Mouse (Mus musculus): ENCODE measurements around the gene Ciapin1. TPM values are rescaled to one million over a fixed set of nuclear protein-coding genes. Genes with fewer than 3 reads are reported as not detected.

The Ciapin1 gene
- 38.2 and 39.1 TPM in 2 replicates for polyA plus RNA-seq (2012; rRNA removed)

DNA sequence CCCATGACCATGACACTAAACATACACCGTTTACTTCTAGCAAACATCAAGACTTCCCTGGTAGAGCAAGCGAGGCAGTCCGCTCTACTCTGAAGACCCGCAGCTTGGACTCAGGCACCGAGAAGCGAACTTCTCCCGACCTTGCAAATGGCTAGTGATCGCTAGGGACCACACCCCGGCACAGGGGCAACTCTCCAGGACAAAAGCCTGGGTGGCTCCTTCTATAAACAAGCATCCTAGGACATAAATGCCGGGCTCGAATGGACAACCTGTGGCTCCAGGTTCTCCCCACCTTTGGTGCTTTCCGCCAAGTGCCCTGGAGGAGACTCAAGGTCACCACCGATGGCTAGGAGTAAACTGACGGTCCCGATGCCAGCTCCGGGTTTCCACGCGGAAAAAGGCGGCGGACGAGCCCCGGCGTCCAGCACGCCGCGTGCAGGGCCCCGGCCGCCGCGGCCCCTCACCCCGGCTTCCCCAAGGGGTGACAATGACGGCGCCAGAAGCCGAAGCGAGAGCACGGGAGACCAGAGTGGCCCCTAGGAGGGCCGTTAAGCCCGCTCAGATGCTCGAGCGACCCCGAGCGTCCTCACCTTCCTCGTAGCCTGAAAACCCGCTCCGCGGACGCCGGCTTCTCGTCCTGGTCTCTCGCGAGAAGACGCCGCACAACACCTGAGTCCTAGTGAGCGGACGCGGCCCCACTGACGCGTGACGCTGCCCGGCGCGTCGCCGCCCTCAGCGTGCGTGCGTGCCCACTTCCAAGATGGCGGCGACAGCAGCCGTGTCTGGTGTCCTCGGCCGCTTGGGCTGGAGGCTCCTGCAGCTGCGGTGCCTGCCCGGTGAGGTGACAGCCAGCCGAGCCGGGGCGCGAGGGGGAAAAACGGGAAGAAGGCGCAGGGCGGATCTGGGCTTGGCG lies at the start of gene Ciapin1, which contains the start of gene Coq9:
Gene Ciapin1 (minus strand): TSS at position 697 of the 913 bp plus-strand sequence.
Gene Coq9 (plus strand): TSS at position 660 of the 913 bp plus-strand sequence.
- Histone ChIP-seq H3K4me3 (ENCODE audit: insufficient read depth, low read length) (peak within 1 kb of the TSS; percentile 95), H3K4me1 (ENCODE audit: control insufficient read depth, insufficient read depth, low read length) (peaks cover 8% of the 10 kb centered on the region), H3K27ac (ENCODE audit: insufficient read depth, low read length) (peak within 1 kb of the TSS; percentile 98)
- TF ChIP-seq POLR2A (IDR thresholded peaks at IDR 0.05; ENCODE audit: extremely low read depth, insufficient read depth, low read length) (peak; percentile 84), CTCF (IDR thresholded peaks at IDR 0.05; ENCODE audit: extremely low read depth, insufficient read depth, low read length) (no peak)

DNA sequence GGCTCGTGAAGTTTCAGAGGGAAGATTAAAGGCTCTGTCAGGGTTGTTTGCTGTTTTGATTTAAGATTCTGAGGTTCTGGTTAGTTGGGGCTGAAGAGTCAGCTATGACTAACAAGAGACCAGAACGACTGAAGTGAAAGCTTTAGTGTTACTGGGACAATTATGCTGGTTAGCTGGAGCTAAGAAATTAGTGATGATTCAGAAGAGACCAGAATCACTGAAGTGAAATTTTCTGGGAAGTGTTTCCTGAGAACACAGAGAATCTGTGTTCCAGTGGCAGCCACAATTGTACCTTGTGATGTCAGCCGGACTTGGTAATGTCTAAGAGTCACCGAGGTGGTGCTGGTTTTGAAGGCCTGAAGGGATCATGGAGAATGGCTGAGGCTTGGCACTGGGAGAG lies 42.6 kb upstream of the Ciapin1 start:
- Histone ChIP-seq H3K27ac (ENCODE audit: insufficient read depth, low read length) (no peak overlapping the region), H3K4me1 (ENCODE audit: control insufficient read depth, insufficient read depth, low read length) (peaks cover 2% of the 10 kb centered on the region; the same call in 1 of the 2 replicates), H3K4me3 (ENCODE audit: insufficient read depth, low read length) (no peak overlapping the region)

GRCm38 (mm10) chr8:94876820-94877219 lies 38.7 kb upstream of the Ciapin1 start:
- Histone ChIP-seq H3K4me1 (ENCODE audit: control insufficient read depth, insufficient read depth, low read length) (peaks cover 2% of the 10 kb centered on the region; the same call in 1 of the 2 replicates), H3K27ac (ENCODE audit: insufficient read depth, low read length) (no peak overlapping the region), H3K4me3 (ENCODE audit: insufficient read depth, low read length) (no peak overlapping the region)
- TF ChIP-seq CTCF (IDR thresholded peaks at IDR 0.05; ENCODE audit: extremely low read depth, insufficient read depth, low read length) = no peak

More for the DNA sequence above, 42.6 kb upstream of the Ciapin1 start:
- no peak for TF ChIP-seq CTCF (IDR thresholded peaks at IDR 0.05; ENCODE audit: extremely low read depth, insufficient read depth, low read length)
- no peak for TF ChIP-seq POLR2A (IDR thresholded peaks at IDR 0.05; ENCODE audit: extremely low read depth, insufficient read depth, low read length)

- peaks cover 2% of the 10 kb centered on the region; the same call in 1 of the 2 replicates for H3K4me1 ChIP-seq (ENCODE audit: control insufficient read depth, insufficient read depth, low read length)
- TF ChIP-seq CTCF (IDR thresholded peaks at IDR 0.05; ENCODE audit: extremely low read depth, insufficient read depth, low read length) (no peak), POLR2A (IDR thresholded peaks at IDR 0.05; ENCODE audit: extremely low read depth, insufficient read depth, low read length) (no peak)
- H3K27ac ChIP-seq (ENCODE audit: insufficient read depth, low read length) = no peak within 1 kb of the TSS
- H3K4me3 ChIP-seq (ENCODE audit: insufficient read depth, low read length) = peak within 1 kb of the TSS; percentile 38
Observed at GRCm38 (mm10) chr8:94876197-94876730, 38.1 kb upstream of the Ciapin1 start, which contains the start of gene Dok4. TSS of gene Dok4 (minus strand) at chr8:94876330.

DNA sequence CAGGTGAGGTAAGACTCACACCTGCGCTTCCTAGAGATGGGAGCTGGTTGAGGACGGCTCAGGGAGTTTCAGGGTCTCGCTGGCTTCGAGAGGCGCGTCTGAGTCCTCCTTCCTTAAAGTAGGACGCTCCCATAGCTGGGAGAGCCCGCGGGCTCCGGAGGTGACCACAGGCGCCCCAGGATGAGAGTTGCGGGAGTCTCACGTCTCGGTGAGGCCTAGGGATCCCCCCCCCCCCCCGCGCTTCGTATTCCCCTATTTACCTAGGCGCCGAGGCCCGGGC lies 37.7 kb upstream of the Ciapin1 start:
- TF ChIP-seq CTCF (IDR thresholded peaks at IDR 0.05; ENCODE audit: extremely low read depth, insufficient read depth, low read length) (no peak), POLR2A (IDR thresholded peaks at IDR 0.05; ENCODE audit: extremely low read depth, insufficient read depth, low read length) (no peak)
- peak overlapping the region; percentile 38 for H3K4me3 ChIP-seq (ENCODE audit: insufficient read depth, low read length)
- peaks cover 2% of the 10 kb centered on the region; the same call in 1 of the 2 replicates for H3K4me1 ChIP-seq (ENCODE audit: control insufficient read depth, insufficient read depth, low read length)
- H3K27ac ChIP-seq (ENCODE audit: insufficient read depth, low read length) = no peak overlapping the region

DNA sequence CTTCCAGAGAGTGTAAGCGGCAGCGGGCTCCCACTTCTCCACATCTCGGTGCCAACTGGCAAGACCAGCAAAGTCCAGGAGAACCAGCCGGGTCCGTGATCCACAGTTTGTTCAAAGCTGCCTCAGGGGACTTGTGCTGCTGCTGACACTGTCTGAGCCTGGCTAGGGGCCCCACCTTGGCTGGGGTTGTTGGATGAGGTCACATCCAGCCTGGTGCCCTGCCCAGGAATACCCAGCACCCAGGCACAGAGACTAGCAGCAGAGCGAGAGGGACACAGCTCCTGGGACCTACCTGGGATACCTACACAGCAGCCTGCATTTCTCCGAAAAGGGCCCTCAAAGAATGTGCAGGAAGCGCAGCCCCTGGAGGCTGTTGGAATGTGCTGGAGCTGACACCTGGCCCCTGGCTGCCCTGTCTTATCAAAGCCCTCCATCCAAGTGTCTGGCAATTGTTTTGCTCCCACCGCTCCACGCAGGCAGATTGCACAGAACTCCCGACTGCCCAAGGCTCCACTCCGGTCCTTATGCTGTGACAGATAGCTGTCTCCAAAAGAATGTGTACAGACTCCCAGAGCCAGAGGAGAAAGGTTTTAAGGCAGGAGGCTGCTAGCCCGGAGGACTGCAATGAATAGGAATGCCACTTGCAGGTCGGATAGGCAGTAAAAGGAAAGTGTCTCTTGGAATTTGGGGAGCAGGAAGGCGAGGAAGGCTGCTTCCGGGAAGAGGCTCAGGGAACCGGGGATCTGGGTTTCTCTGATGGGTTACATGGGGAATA lies 37.1 kb upstream of the Ciapin1 start:
- no peak for TF ChIP-seq POLR2A (IDR thresholded peaks at IDR 0.05; ENCODE audit: extremely low read depth, insufficient read depth, low read length)
- TF ChIP-seq CTCF (IDR thresholded peaks at IDR 0.05; ENCODE audit: extremely low read depth, insufficient read depth, low read length) = no peak
- peaks cover 2% of the 10 kb centered on the region; the same call in 1 of the 2 replicates for H3K4me1 ChIP-seq (ENCODE audit: control insufficient read depth, insufficient read depth, low read length)
- H3K4me3 ChIP-seq (ENCODE audit: insufficient read depth, low read length) = peak overlapping the region; percentile 38
- H3K27ac ChIP-seq (ENCODE audit: insufficient read depth, low read length) = no peak overlapping the region

DNA sequence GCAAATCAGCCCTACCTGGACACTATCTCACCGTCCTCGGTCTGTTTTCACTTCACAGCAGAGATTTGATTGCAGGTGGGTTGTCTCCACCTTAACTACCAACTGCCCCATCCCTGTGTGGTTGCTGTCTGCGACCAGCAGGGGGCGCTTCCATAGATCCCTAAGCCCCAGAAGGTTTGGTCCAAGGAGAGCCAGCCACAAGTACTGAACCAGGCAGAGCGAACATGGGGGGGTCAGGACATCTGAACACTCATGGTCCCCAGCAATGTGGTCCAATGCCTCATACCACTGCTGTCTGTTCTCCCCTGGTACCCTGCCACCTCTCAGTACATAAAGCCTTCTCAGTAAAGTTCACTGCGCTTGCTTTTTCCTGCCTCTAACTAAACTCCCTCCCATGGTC lies 36.2 kb upstream of the Ciapin1 start:
- Histone ChIP-seq H3K27ac (ENCODE audit: insufficient read depth, low read length) (no peak overlapping the region), H3K4me1 (ENCODE audit: control insufficient read depth, insufficient read depth, low read length) (peaks cover 2% of the 10 kb centered on the region; the same call in 1 of the 2 replicates), H3K4me3 (ENCODE audit: insufficient read depth, low read length) (no peak overlapping the region)
- peak; percentile 77 for TF ChIP-seq CTCF (IDR thresholded peaks at IDR 0.05; ENCODE audit: extremely low read depth, insufficient read depth, low read length)
- no peak for TF ChIP-seq POLR2A (IDR thresholded peaks at IDR 0.05; ENCODE audit: extremely low read depth, insufficient read depth, low read length)

DNA sequence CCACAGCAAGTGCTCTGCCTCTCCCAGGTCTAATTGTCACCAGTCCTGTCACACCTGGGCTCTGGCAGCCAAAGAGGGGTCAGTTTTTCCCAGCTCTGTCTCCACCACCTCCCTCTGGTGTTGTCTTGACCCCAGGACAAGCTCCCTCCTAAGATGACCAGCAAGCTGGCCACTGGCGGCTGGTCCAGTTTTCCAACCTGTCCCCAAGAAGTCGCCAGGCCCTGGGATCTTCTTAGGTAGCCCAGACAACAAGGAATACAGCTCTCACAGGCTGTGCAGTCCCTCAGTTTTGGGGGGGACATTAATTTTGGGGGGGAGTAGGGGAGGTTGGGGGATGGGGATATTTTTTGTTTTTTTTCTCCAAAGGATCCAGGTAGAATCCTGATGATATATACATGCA lies 34.4 kb upstream of the Ciapin1 start:
- no peak overlapping the region for H3K4me3 ChIP-seq (ENCODE audit: insufficient read depth, low read length)
- peaks cover 2% of the 10 kb centered on the region; the same call in 1 of the 2 replicates for H3K4me1 ChIP-seq (ENCODE audit: control insufficient read depth, insufficient read depth, low read length)
- TF ChIP-seq POLR2A (IDR thresholded peaks at IDR 0.05; ENCODE audit: extremely low read depth, insufficient read depth, low read length) = no peak
- TF ChIP-seq CTCF (IDR thresholded peaks at IDR 0.05; ENCODE audit: extremely low read depth, insufficient read depth, low read length) = no peak
- no peak overlapping the region for H3K27ac ChIP-seq (ENCODE audit: insufficient read depth, low read length)

GRCm38 (mm10) chr8:94872156-94872555 lies 34.0 kb upstream of the Ciapin1 start:
- TF ChIP-seq CTCF (IDR thresholded peaks at IDR 0.05; ENCODE audit: extremely low read depth, insufficient read depth, low read length) (no peak), POLR2A (IDR thresholded peaks at IDR 0.05; ENCODE audit: extremely low read depth, insufficient read depth, low read length) (no peak)
- Histone ChIP-seq H3K4me1 (ENCODE audit: control insufficient read depth, insufficient read depth, low read length) (peaks cover 2% of the 10 kb centered on the region; the same call in 1 of the 2 replicates), H3K27ac (ENCODE audit: insufficient read depth, low read length) (no peak overlapping the region), H3K4me3 (ENCODE audit: insufficient read depth, low read length) (no peak overlapping the region)
